Mouse (Mus musculus): Measurements from ENCODE around the gene Sufu. TPM values are rescaled to one million over a fixed set of nuclear protein-coding genes. Genes with fewer than 3 reads are reported as not detected.

Sufu gene
- polyA plus RNA-seq, 1 experiment = 0.73 TPM

- no peak for TF ChIP-seq GATA1 (IDR thresholded peaks at IDR 0.05; ENCODE audit: low read length)
- TF ChIP-seq TAL1 (IDR thresholded peaks at IDR 0.05; ENCODE audit: low read length) = no peak
- Histone ChIP-seq H3K9me3 (ENCODE audit: control insufficient read depth, low read length) (no peaks in the 10 kb centered on the region), H3K36me3 (ENCODE audit: control insufficient read depth) (peaks cover 83% of the 10 kb centered on the region), H3K4me3 (replicated peaks) (no peak overlapping the region), H3K4me1 (ENCODE audit: control insufficient read depth) (peaks cover 73% of the 10 kb centered on the region), H3K27me3 (ENCODE audit: control insufficient read depth) (no peaks in the 10 kb centered on the region)
These were observed 112.0 kb downstream of the Sufu start for GRCm38 (mm10) chr19:46508738-46509137.

GRCm38 (mm10) chr19:46509202-46509601, 112.5 kb downstream of the Sufu start:
- no peaks in the 10 kb centered on the region for H3K9me3 ChIP-seq (ENCODE audit: control insufficient read depth, low read length)
- TF ChIP-seq GATA1 (IDR thresholded peaks at IDR 0.05; ENCODE audit: low read length) = no peak
- TF ChIP-seq TAL1 (IDR thresholded peaks at IDR 0.05; ENCODE audit: low read length) = no peak
- H3K4me3 ChIP-seq (replicated peaks) = no peak overlapping the region
- peaks cover 88% of the 10 kb centered on the region for H3K36me3 ChIP-seq (ENCODE audit: control insufficient read depth)
- no peaks in the 10 kb centered on the region for H3K27me3 ChIP-seq (ENCODE audit: control insufficient read depth)
- H3K4me1 ChIP-seq (ENCODE audit: control insufficient read depth) = peaks cover 71% of the 10 kb centered on the region

GRCm38 (mm10) chr19:46509736-46510135, 113.0 kb downstream of the Sufu start:
- no peaks in the 10 kb centered on the region for H3K9me3 ChIP-seq (ENCODE audit: control insufficient read depth, low read length)
- TF ChIP-seq TAL1 (IDR thresholded peaks at IDR 0.05; ENCODE audit: low read length) (no peak), GATA1 (IDR thresholded peaks at IDR 0.05; ENCODE audit: low read length) (no peak)
- no peak overlapping the region for H3K4me3 ChIP-seq (replicated peaks)
- H3K27me3 ChIP-seq (ENCODE audit: control insufficient read depth) = no peaks in the 10 kb centered on the region
- peaks cover 93% of the 10 kb centered on the region for H3K36me3 ChIP-seq (ENCODE audit: control insufficient read depth)
- peaks cover 70% of the 10 kb centered on the region for H3K4me1 ChIP-seq (ENCODE audit: control insufficient read depth)

GRCm38 (mm10) chr19:46510401-46510800, 113.7 kb downstream of the Sufu start:
- Histone ChIP-seq H3K4me1 (ENCODE audit: control insufficient read depth) (peaks cover 67% of the 10 kb centered on the region), H3K27me3 (ENCODE audit: control insufficient read depth) (no peaks in the 10 kb centered on the region), H3K36me3 (ENCODE audit: control insufficient read depth) (peaks cover 96% of the 10 kb centered on the region), H3K4me3 (replicated peaks) (no peak overlapping the region), H3K9me3 (ENCODE audit: control insufficient read depth, low read length) (no peaks in the 10 kb centered on the region)
- no peak for TF ChIP-seq TAL1 (IDR thresholded peaks at IDR 0.05; ENCODE audit: low read length)

- Histone ChIP-seq H3K27me3 (ENCODE audit: control insufficient read depth) (no peaks in the 10 kb centered on the region), H3K9me3 (ENCODE audit: control insufficient read depth, low read length) (no peaks in the 10 kb centered on the region), H3K4me1 (ENCODE audit: control insufficient read depth) (peaks cover 63% of the 10 kb centered on the region), H3K4me3 (replicated peaks) (no peak overlapping the region), H3K36me3 (ENCODE audit: control insufficient read depth) (peaks cover 96% of the 10 kb centered on the region)
- no peak for TF ChIP-seq TAL1 (IDR thresholded peaks at IDR 0.05; ENCODE audit: low read length)
- TF ChIP-seq GATA1 (IDR thresholded peaks at IDR 0.05; ENCODE audit: low read length) = no peak
These were observed 114.1 kb downstream of the Sufu start for GRCm38 (mm10) chr19:46510824-46511223.

- no peaks in the 10 kb centered on the region for H3K27me3 ChIP-seq (ENCODE audit: control insufficient read depth)
- H3K4me3 ChIP-seq (replicated peaks) = no peak overlapping the region
- no peaks in the 10 kb centered on the region for H3K9me3 ChIP-seq (ENCODE audit: control insufficient read depth, low read length)
- H3K4me1 ChIP-seq (ENCODE audit: control insufficient read depth) = peaks cover 59% of the 10 kb centered on the region
- TF ChIP-seq TAL1 (IDR thresholded peaks at IDR 0.05; ENCODE audit: low read length) = no peak
- TF ChIP-seq GATA1 (IDR thresholded peaks at IDR 0.05; ENCODE audit: low read length) = no peak
- peaks cover 94% of the 10 kb centered on the region for H3K36me3 ChIP-seq (ENCODE audit: control insufficient read depth)
These were observed 114.6 kb downstream of the Sufu start for GRCm38 (mm10) chr19:46511263-46511662.

GRCm38 (mm10) chr19:46514387-46514786, 117.7 kb downstream of the Sufu start:
- peaks cover 49% of the 10 kb centered on the region for H3K4me1 ChIP-seq (ENCODE audit: control insufficient read depth)
- no peak for TF ChIP-seq TAL1 (IDR thresholded peaks at IDR 0.05; ENCODE audit: low read length)
- TF ChIP-seq GATA1 (IDR thresholded peaks at IDR 0.05; ENCODE audit: low read length) = no peak

GRCm38 (mm10) chr19:46515287-46515821, 118.7 kb downstream of the Sufu start:
- Histone ChIP-seq H3K4me3 (replicated peaks) (no peak overlapping the region), H3K4me1 (ENCODE audit: control insufficient read depth) (peaks cover 41% of the 10 kb centered on the region), H3K36me3 (ENCODE audit: control insufficient read depth) (peaks cover 62% of the 10 kb centered on the region), H3K9me3 (ENCODE audit: control insufficient read depth, low read length) (no peaks in the 10 kb centered on the region), H3K27me3 (ENCODE audit: control insufficient read depth) (no peaks in the 10 kb centered on the region)
- TF ChIP-seq GATA1 (IDR thresholded peaks at IDR 0.05; ENCODE audit: low read length) = no peak
- TF ChIP-seq TAL1 (IDR thresholded peaks at IDR 0.05; ENCODE audit: low read length) = no peak

More at GRCm38 (mm10) chr19:46514387-46514786, 117.7 kb downstream of the Sufu start:
- Histone ChIP-seq H3K4me3 (replicated peaks) (no peak overlapping the region), H3K36me3 (ENCODE audit: control insufficient read depth) (peaks cover 72% of the 10 kb centered on the region), H3K27me3 (ENCODE audit: control insufficient read depth) (no peaks in the 10 kb centered on the region), H3K9me3 (ENCODE audit: control insufficient read depth, low read length) (no peaks in the 10 kb centered on the region)

GRCm38 (mm10) chr19:46516667-46517528, 120.2 kb downstream of the Sufu start:
- Histone ChIP-seq H3K36me3 (ENCODE audit: control insufficient read depth) (peaks cover 49% of the 10 kb centered on the region), H3K4me3 (replicated peaks) (no peak overlapping the region), H3K27me3 (ENCODE audit: control insufficient read depth) (peaks cover 5% of the 10 kb centered on the region; the same call in 1 of the 2 replicates), H3K9me3 (ENCODE audit: control insufficient read depth, low read length) (no peaks in the 10 kb centered on the region), H3K4me1 (ENCODE audit: control insufficient read depth) (peaks cover 37% of the 10 kb centered on the region)
- TF ChIP-seq GATA1 (IDR thresholded peaks at IDR 0.05; ENCODE audit: low read length) (no peak), TAL1 (IDR thresholded peaks at IDR 0.05; ENCODE audit: low read length) (no peak)

Measured in erythroblast, embryonic 14.5 days (primary cell).